Mouse (Mus musculus) intestine, embryonic 14.5 days (tissue): ENCODE data around the gene Zmiz2. TPM values are rescaled to one million over a fixed set of nuclear protein-coding genes. Genes with fewer than 3 reads are reported as not detected.
"Not testable (repeated sequence)": the region's sequence is repeated elsewhere in the genome, so short reads cannot be mapped to it uniquely, and the experiment has no call there.

Source experiments
- ATAC-seq: fragments of 200-750 bp; cut with Nextera tagmentation; replicated peaks from 2 replicates; pipeline ENCODE4 v1.8.0; 2017; ENCODE audit warnings: low read depth, moderate number of reproducible peaks, moderate TSS enrichment, moderate library complexity; ENCODE audit not compliant: low FRiP score, low TSS enrichment
- DNase-seq: peaks from one replicate; pipeline ENCODE4 v3.0.0-alpha.2; 2018; ENCODE audit warnings: low spot score
- H3K27ac ChIP-seq: fragments of 300-500 bp; sonication (generic); 2 replicates; pipeline ENCODE4 v1.5.1; 2014; ENCODE audit warnings: low read depth, mild to moderate bottlenecking, control low read depth
- H3K27me3 ChIP-seq: fragments of 300-500 bp; sonication (generic); replicated peaks from 2 replicates; pipeline ENCODE4 v1.6.1; 2014; ENCODE audit warnings: low read length, control low read depth; ENCODE audit not compliant: control insufficient read depth, insufficient read depth
- H3K36me3 ChIP-seq: fragments of 300-500 bp; sonication (generic); 2 replicates; pipeline ENCODE4 v1.6.1; 2014; ENCODE audit warnings: low read length, control low read depth; ENCODE audit not compliant: control insufficient read depth, insufficient read depth
- H3K4me1 ChIP-seq: fragments of 300-500 bp; sonication (generic); replicated peaks from 2 replicates; pipeline ENCODE4 v1.6.1; 2014; ENCODE audit warnings: low read length, control low read depth, mixed read lengths; ENCODE audit not compliant: control insufficient read depth, insufficient read depth
- H3K4me2 ChIP-seq: fragments of 300-500 bp; sonication (generic); 2 replicates; pipeline ENCODE4 v1.6.1; 2014; ENCODE audit warnings: low read length
- H3K4me3 ChIP-seq: fragments of 300-500 bp; sonication (generic); 2 replicates; pipeline ENCODE4 v1.5.1; 2014; ENCODE audit warnings: low read depth, low read length, control low read depth, mixed read lengths
- H3K9ac ChIP-seq: fragments of 300-500 bp; sonication (generic); 2 replicates; pipeline ENCODE4 v1.6.1; 2014; ENCODE audit warnings: mild to moderate bottlenecking, low read length
- H3K9me3 ChIP-seq: fragments of 300-500 bp; sonication (generic); 2 replicates; pipeline ENCODE4 v1.6.1; 2016; ENCODE audit warnings: low read length, control low read depth; ENCODE audit not compliant: control insufficient read depth
- WGBS: fragments of 180-500 bp; shearing (Covaris S2); extraction: QIAGEN DNeasy Blood & Tissue Kit; methylation state at CpG from one replicate; pipeline ENCODE4 v1.1.7; 2014; 5-methylcytosine and 5-hydroxymethylcytosine counted together
- polyA plus RNA-seq: library from polyadenylated mRNA; unstranded; fragments of >200 nt; fragmentation: Nextera tagmentation; extraction: Ambion mirVana; gene quantifications from 2 replicates; pipeline ENCODE4 v1.2.1, GENCODE M21; 2014

Zmiz2 gene
- polyA plus RNA-seq, 1 experiment from 2014 or later, result 14.2 TPM

DNA sequence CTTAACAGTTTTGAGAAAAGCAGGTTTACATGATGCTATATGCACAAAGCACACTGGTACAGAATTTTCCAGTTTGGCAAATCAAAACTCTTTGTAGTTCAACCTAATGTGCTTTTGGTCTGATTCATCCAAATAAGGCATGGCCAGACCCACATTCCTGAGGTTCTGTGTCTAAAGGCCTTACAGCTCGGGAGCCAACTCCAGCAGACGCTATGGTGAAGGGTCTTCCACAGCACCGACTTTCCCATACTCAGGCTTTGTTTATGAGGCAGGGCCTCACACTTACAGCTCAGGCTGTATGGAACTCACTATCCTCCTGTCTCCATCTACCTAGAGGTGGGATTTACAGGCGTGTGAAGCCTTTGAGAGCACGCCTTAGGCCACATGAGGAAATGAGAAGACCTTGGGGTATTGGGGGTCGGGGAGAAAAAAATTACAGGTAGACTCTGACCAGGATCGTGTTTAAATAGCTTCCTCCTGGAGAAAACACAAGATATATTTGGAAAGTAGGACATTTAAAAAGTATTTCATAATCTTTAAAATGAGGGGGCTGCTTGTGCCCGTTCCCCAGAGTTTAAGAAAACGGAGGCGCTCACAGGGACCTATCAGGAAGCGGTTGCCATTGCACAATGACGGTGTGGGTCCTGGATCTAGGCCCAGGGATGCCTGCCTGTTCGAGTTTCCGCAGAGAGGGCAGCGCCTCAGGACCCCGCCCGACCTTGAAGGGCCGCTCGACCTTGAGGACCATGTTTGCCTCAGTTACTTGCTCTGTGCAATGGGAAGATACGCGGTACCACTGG lies 26.1 kb downstream of the Zmiz2 start, which contains the start of gene Ppia:
Gene Ppia, plus strand, starts transcription at position 693 of the 800 bp plus-strand sequence.
- Histone ChIP-seq H3K4me3 (peak within 1 kb of the TSS; percentile 97), H3K9ac (peak within 1 kb of the TSS; percentile 99), H3K9me3 (no peaks in the 10 kb centered on the region), H3K27ac (peak within 1 kb of the TSS; percentile 95), H3K27me3 (no peaks in the 10 kb centered on the region), H3K36me3 (peaks cover 28% of the 10 kb centered on the region), H3K4me1 (peaks cover 16% of the 10 kb centered on the region), H3K4me2 (peak within 1 kb of the TSS; percentile 100)
- ATAC-seq (peak; percentile 61), DNase-seq (peak; percentile 80)
- 5% methylated on average over 21 of the region's 21 CpGs for WGBS

GRCm38 (mm10) chr11:6415551-6416404 lies 26.9 kb downstream of the Zmiz2 start:
- Histone ChIP-seq H3K4me1 (peaks cover 16% of the 10 kb centered on the region), H3K4me3 (peak overlapping the region; percentile 97), H3K9me3 (no peaks in the 10 kb centered on the region), H3K9ac (peak overlapping the region; percentile 99), H3K27me3 (no peaks in the 10 kb centered on the region), H3K27ac (peak overlapping the region; percentile 95), H3K4me2 (peak overlapping the region; percentile 100), H3K36me3 (peaks cover 37% of the 10 kb centered on the region)
- under 1% methylated on average over 88 of the region's 102 CpGs for WGBS
- peak; percentile 100 for DNase-seq
- peak; percentile 94 for ATAC-seq

DNA sequence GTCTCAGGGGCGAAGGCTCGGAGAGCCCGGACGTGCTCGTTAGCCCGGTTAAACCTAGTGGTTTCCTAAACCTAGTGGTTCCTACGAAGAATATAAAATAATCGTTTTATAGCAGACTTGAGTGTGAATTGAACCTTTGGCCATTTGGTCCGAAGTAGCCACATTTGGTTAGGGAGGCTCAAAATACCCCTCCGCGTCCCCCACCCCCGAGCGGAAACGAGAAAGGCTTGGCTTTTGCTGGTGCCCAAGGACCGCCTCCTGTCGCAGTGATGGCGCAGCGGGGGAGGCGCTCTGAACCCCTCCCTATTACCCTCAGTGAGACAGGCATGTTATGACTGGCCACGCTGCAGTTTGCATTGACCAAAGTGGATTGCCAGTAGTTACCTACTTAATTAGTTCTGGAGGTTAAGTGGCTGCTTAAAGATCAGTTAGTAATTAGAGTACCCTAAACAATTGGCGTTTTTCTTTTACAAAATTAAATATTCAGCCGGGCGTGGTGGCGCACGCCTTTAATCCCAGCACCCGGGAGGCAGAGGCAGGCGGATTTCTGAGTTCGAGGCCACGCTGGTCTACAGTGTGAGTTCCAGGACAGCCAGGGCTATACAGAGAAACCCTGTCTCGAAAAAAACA lies 27.6 kb downstream of the Zmiz2 start:
- Histone ChIP-seq H3K4me2 (peak overlapping the region; percentile 100), H3K27me3 (no peaks in the 10 kb centered on the region), H3K9me3 (no peaks in the 10 kb centered on the region), H3K36me3 (peaks cover 40% of the 10 kb centered on the region), H3K4me3 (peak overlapping the region; percentile 97), H3K9ac (peak overlapping the region; percentile 99), H3K27ac (peak overlapping the region; percentile 95), H3K4me1 (peaks cover 16% of the 10 kb centered on the region)
- WGBS, result under 1% methylated on average over 30 of the region's 30 CpGs
- DNase-seq, result peak; percentile 83
- ATAC-seq, result peak; percentile 42; the same call in 1 of the 2 replicates

DNA sequence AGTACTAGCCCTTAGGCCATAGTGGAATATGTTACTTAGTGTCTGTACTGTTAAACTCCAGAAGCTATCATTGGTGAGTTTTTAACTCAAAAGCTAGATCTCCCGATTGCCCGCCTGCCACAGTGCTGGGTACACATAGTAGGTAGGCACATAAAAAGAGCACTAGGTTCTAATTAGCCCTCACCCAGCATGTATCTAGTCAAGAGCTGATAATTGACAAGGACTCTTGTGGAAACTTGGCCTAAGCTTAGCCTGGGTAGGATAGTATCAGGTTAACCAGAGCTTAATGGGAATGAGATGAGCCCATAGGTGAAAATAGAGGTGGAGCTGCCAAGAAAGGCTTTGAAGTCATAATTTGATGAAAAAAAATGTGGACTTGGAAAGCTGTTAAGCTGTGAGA lies 28.2 kb downstream of the Zmiz2 start:
- peak overlapping the region; percentile 100 for H3K4me2 ChIP-seq
- DNase-seq (no peak), ATAC-seq (no peak)
- peaks cover 16% of the 10 kb centered on the region for H3K4me1 ChIP-seq
- H3K36me3 ChIP-seq, result peaks cover 40% of the 10 kb centered on the region
- H3K4me3 ChIP-seq, result peak overlapping the region; percentile 97
- 31% methylated on average over 2 of the region's 2 CpGs for WGBS
- peak overlapping the region; percentile 99 for H3K9ac ChIP-seq
- no peaks in the 10 kb centered on the region for H3K27me3 ChIP-seq
- H3K27ac ChIP-seq, result no peak overlapping the region
- H3K9me3 ChIP-seq, result no peaks in the 10 kb centered on the region

DNA sequence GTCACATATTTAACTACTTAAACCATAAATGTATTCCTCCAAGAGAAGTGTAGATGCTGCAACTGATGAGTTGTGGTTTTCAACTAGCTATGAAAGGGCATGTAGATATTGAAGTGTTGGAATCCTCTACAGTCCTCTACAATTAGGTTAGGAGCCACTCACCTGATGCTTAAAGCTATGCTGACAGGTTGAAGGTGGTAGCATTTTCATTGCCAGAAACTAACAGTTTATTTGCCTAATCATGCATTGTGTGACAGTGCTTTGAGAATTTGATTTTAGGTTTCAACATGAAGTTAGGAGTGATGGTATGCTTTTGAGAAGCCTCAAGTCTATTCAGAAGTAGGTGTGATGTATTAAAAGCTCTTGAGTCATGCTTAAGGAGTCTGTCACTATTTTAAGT lies 28.6 kb downstream of the Zmiz2 start:
- Histone ChIP-seq H3K4me2 (peak overlapping the region; percentile 100), H3K9ac (peak overlapping the region; percentile 99), H3K9me3 (no peaks in the 10 kb centered on the region), H3K4me3 (peak overlapping the region; percentile 97), H3K27ac (no peak overlapping the region), H3K36me3 (peaks cover 41% of the 10 kb centered on the region), H3K4me1 (peaks cover 16% of the 10 kb centered on the region), H3K27me3 (no peaks in the 10 kb centered on the region)
- ATAC-seq (no peak), DNase-seq (no peak)

DNA sequence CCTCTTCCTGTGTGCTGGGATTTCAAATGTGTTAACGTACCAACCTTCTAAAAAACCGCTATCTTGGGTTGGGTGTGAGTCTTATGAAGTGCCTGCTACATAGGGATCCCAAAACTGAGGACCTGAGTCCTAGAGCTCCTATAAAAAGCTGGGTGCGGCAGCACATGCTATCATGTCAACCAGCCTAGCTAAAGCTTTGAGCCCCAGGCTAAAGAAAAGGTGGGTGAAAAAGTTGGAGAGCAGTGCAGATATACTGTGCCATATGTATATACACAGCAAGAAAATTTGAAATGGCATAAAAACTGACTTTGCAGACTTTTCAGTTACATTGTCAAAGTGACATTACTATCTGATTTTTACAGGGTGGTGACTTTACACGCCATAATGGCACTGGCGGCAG lies 29.9 kb downstream of the Zmiz2 start:
- Histone ChIP-seq H3K27ac (no peak overlapping the region), H3K4me1 (peaks cover 16% of the 10 kb centered on the region), H3K4me2 (peak overlapping the region; percentile 100), H3K9ac (no peak overlapping the region), H3K4me3 (0 out of 2 replicates have a peak overlapping the region, but pooled peaks have one; percentile 97), H3K27me3 (no peaks in the 10 kb centered on the region), H3K9me3 (no peaks in the 10 kb centered on the region), H3K36me3 (peaks cover 53% of the 10 kb centered on the region)
- DNase-seq (no peak), ATAC-seq (no peak)
- 88% methylated on average over 5 of the region's 5 CpGs for WGBS

GRCm38 (mm10) chr11:6419156-6419555 lies 30.3 kb downstream of the Zmiz2 start:
- not testable (repeated sequence) for ATAC-seq

GRCm38 (mm10) chr11:6420283-6420703 lies 31.4 kb downstream of the Zmiz2 start:
- WGBS, result 26% methylated on average over 1 of the region's 1 CpGs
- no peak for ATAC-seq
- H3K4me3 ChIP-seq, result no peak overlapping the region
- 0 out of 2 replicates have a peak, but pooled peaks cover 7% of the 10 kb centered on the region for H3K4me1 ChIP-seq
- no peak for DNase-seq
- H3K4me2 ChIP-seq, result no peak overlapping the region
- no peak overlapping the region for H3K27ac ChIP-seq
- no peaks in the 10 kb centered on the region for H3K9me3 ChIP-seq
- H3K9ac ChIP-seq, result no peak overlapping the region
- H3K36me3 ChIP-seq, result peaks cover 62% of the 10 kb centered on the region
- no peaks in the 10 kb centered on the region for H3K27me3 ChIP-seq

More at GRCm38 (mm10) chr11:6419156-6419555, 30.3 kb downstream of the Zmiz2 start:
- H3K27ac ChIP-seq, H3K9me3 ChIP-seq, H3K9ac ChIP-seq, H3K4me3 ChIP-seq, DNase-seq, H3K4me2 ChIP-seq, H3K27me3 ChIP-seq: not testable (repeated sequence)
- H3K36me3 ChIP-seq, result peaks cover 57% of the 10 kb centered on the region
- 64% methylated on average over 4 of the region's 4 CpGs for WGBS
- H3K4me1 ChIP-seq, result peaks cover 16% of the 10 kb centered on the region
